Mouse (Mus musculus) hindbrain, postnatal 0 days (tissue): ENCODE measurements around the gene Auts2. TPM values are rescaled to one million over a fixed set of nuclear protein-coding genes. Genes with fewer than 3 reads are reported as not detected.

ENCODE experiments used
- ATAC-seq: fragments of 200-750 bp; cut with Nextera tagmentation; 2 replicates; pipeline ENCODE4 v1.8.0; 2017; ENCODE audit warnings: mild to moderate bottlenecking, moderate TSS enrichment, moderate library complexity
- DNase-seq: peaks from one replicate; pipeline ENCODE4 v3.0.0-alpha.2; 2015; ENCODE audit warnings: low spot score
- H3K27ac ChIP-seq: fragments of 300-500 bp; sonication (generic); 2 replicates; pipeline ENCODE4 v1.5.1; 2014; ENCODE audit warnings: mild to moderate bottlenecking
- H3K27me3 ChIP-seq: fragments of 300-500 bp; sonication (generic); 2 replicates; pipeline ENCODE4 v1.6.1; 2014; ENCODE audit warnings: low read length, mixed read lengths; ENCODE audit not compliant: insufficient read depth
- H3K36me3 ChIP-seq: fragments of 300-500 bp; sonication (generic); 2 replicates; pipeline ENCODE4 v1.6.1; 2014; ENCODE audit warnings: low read length, mixed read lengths; ENCODE audit not compliant: insufficient read depth
- H3K4me1 ChIP-seq: fragments of 300-500 bp; sonication (generic); 2 replicates; pipeline ENCODE4 v1.6.1; 2014; ENCODE audit warnings: antibody characterized with exemption, low read length, mixed read lengths; ENCODE audit not compliant: insufficient read depth
- H3K4me2 ChIP-seq: fragments of 300-500 bp; sonication (generic); 2 replicates; pipeline ENCODE4 v1.6.1; 2014; ENCODE audit warnings: low read depth, mild to moderate bottlenecking, low read length, moderate library complexity, mixed read lengths
- H3K4me3 ChIP-seq: fragments of 300-500 bp; sonication (generic); 2 replicates; pipeline ENCODE4 v1.5.1; 2014; ENCODE audit warnings: low read length
- H3K9ac ChIP-seq: fragments of 300-500 bp; sonication (generic); replicated peaks from 2 replicates; pipeline ENCODE4 v1.6.1; 2014; ENCODE audit warnings: mild to moderate bottlenecking, low read length, moderate library complexity, mixed read lengths
- H3K9me3 ChIP-seq: fragments of 300-500 bp; sonication (generic); 2 replicates; pipeline ENCODE4 v1.6.1; 2016; ENCODE audit warnings: low read length, mixed read lengths
- CTCF ChIP-seq: IDR thresholded peaks from 2 replicates; pipeline ENCODE4 v1.5.1; 2016; ENCODE audit warnings: antibody characterized with exemption, control low read depth, low read depth
- WGBS: fragments of 180-500 bp; shearing (Covaris S2); extraction: QIAGEN DNeasy Blood & Tissue Kit; methylation state at CpG from one replicate; pipeline ENCODE4 v1.1.7; 2014; 5-methylcytosine and 5-hydroxymethylcytosine counted together
- polyA plus RNA-seq: library from polyadenylated mRNA; unstranded; fragments of >200 nt; fragmentation: Nextera tagmentation; extraction: Ambion mirVana; gene quantifications from 2 replicates; pipeline ENCODE4 v1.2.1, GENCODE M21; 2015
- total RNA-seq: library from RNA; depleted of rRNA; stranded (reverse); fragments of >200 nt; gene quantifications from 2 replicates; pipeline ENCODE4 v1.2.3, GENCODE M21; 2014

Gene Auts2
- total and polyA plus RNA-seq, 2 experiments from 2014 or later = 39.3 to 54.9 TPM

GRCm38 (mm10) chr5:131610702-131611101 is 932.4 kb downstream of the Auts2 start:
- no peak overlapping the region for H3K9ac ChIP-seq

GRCm38 (mm10) chr5:131606786-131607185 is 936.4 kb downstream of the Auts2 start:
- DNase-seq (no peak), ATAC-seq (no peak)
- H3K36me3 ChIP-seq = no peaks in the 10 kb centered on the region
- no peaks in the 10 kb centered on the region for H3K9me3 ChIP-seq
- no peaks in the 10 kb centered on the region for H3K27me3 ChIP-seq
- no peak overlapping the region for H3K27ac ChIP-seq
- 87% methylated on average over 5 of the region's 5 CpGs for WGBS
- H3K9ac ChIP-seq = no peak overlapping the region
- no peak for TF ChIP-seq CTCF
- no peak overlapping the region for H3K4me2 ChIP-seq
- no peak overlapping the region for H3K4me3 ChIP-seq
- H3K4me1 ChIP-seq = 0 out of 2 replicates have a peak, but pooled peaks cover 7% of the 10 kb centered on the region

More at GRCm38 (mm10) chr5:131610702-131611101, 932.4 kb downstream of the Auts2 start:
- DNase-seq (no peak), ATAC-seq (no peak)
- no peaks in the 10 kb centered on the region for H3K36me3 ChIP-seq
- H3K27ac ChIP-seq = no peak overlapping the region
- TF ChIP-seq CTCF = no peak
- no peaks in the 10 kb centered on the region for H3K9me3 ChIP-seq
- no peak overlapping the region for H3K4me2 ChIP-seq
- WGBS = 72% methylated on average over 10 of the region's 10 CpGs
- H3K27me3 ChIP-seq = no peaks in the 10 kb centered on the region
- no peak overlapping the region for H3K4me3 ChIP-seq
- H3K4me1 ChIP-seq = no peaks in the 10 kb centered on the region

GRCm38 (mm10) chr5:131601934-131602692 is 941.0 kb downstream of the Auts2 start:
- H3K27ac ChIP-seq = no peak overlapping the region
- no peak overlapping the region for H3K9ac ChIP-seq
- no peak for TF ChIP-seq CTCF
- H3K4me2 ChIP-seq = no peak overlapping the region
- H3K4me3 ChIP-seq = no peak overlapping the region
- H3K9me3 ChIP-seq = no peaks in the 10 kb centered on the region
- ATAC-seq (no peak), DNase-seq (peak; percentile 44)
- peaks cover 19% of the 10 kb centered on the region for H3K4me1 ChIP-seq
- no peaks in the 10 kb centered on the region for H3K27me3 ChIP-seq
- WGBS = 40% methylated on average over 7 of the region's 7 CpGs
- H3K36me3 ChIP-seq = no peaks in the 10 kb centered on the region

GRCm38 (mm10) chr5:131600325-131601125 is 942.6 kb downstream of the Auts2 start:
- H3K4me1 ChIP-seq = peaks cover 29% of the 10 kb centered on the region
- no peak overlapping the region for H3K9ac ChIP-seq
- H3K27ac ChIP-seq = peak overlapping the region; percentile 41; the same call in 1 of the 2 replicates
- no peaks in the 10 kb centered on the region for H3K27me3 ChIP-seq
- 4% methylated on average over 14 of the region's 14 CpGs for WGBS
- DNase-seq = peak; percentile 84
- H3K4me3 ChIP-seq = no peak overlapping the region
- ATAC-seq = peak; percentile 86
- H3K4me2 ChIP-seq = peak overlapping the region; percentile 30; the same call in 1 of the 2 replicates
- no peak for TF ChIP-seq CTCF
- no peaks in the 10 kb centered on the region for H3K36me3 ChIP-seq
- no peaks in the 10 kb centered on the region for H3K9me3 ChIP-seq

GRCm38 (mm10) chr5:131597503-131597902 is 945.6 kb downstream of the Auts2 start:
- 83% methylated on average over 3 of the region's 3 CpGs for whole genome bisulfite sequencing
- Histone ChIP-seq H3K36me3 (no peaks in the 10 kb centered on the region), H3K27me3 (no peaks in the 10 kb centered on the region), H3K4me1 (peaks cover 27% of the 10 kb centered on the region), H3K9me3 (no peaks in the 10 kb centered on the region), H3K27ac (no peak overlapping the region), H3K4me3 (no peak overlapping the region), H3K4me2 (no peak overlapping the region), H3K9ac (no peak overlapping the region)
- TF ChIP-seq CTCF = no peak
- ATAC-seq = no peak
- DNase-seq = no peak

GRCm38 (mm10) chr5:131596591-131596990 is 946.6 kb downstream of the Auts2 start:
- no peaks in the 10 kb centered on the region for H3K36me3 ChIP-seq
- ATAC-seq = no peak
- H3K27ac ChIP-seq = no peak overlapping the region
- peaks cover 23% of the 10 kb centered on the region for H3K4me1 ChIP-seq
- no peak for DNase-seq
- TF ChIP-seq CTCF = no peak
- no peak overlapping the region for H3K4me3 ChIP-seq
- WGBS = 13% methylated on average over 10 of the region's 10 CpGs
- no peak overlapping the region for H3K4me2 ChIP-seq
- H3K27me3 ChIP-seq = no peaks in the 10 kb centered on the region
- no peaks in the 10 kb centered on the region for H3K9me3 ChIP-seq
- no peak overlapping the region; the same call in 1 of the 2 replicates for H3K9ac ChIP-seq
